Mouse (Mus musculus): ENCODE measurements at regions not wholly inside any gene's neighbourhood (a gene's known extent, or its start where the extent isn't known, plus 50 kb on each side); places are given as distances from the start of the nearest gene placed in this dataset.

- TF ChIP-seq POLR2A (IDR thresholded peaks at IDR 0.05; ENCODE audit: borderline replicate concordance, extremely low read depth, insufficient read depth, insufficient read length): no peak
- Histone ChIP-seq H3K9ac (ENCODE audit: low read depth, low read length, severe bottlenecking) (no peak overlapping the region), H3K4me3 (replicated peaks; ENCODE audit: low read length) (no peak overlapping the region), H3K4me2 (replicated peaks; ENCODE audit: low read depth, low read length, severe bottlenecking) (no peak overlapping the region), H3K9me3 (ENCODE audit: control insufficient read depth, low read length) (no peaks in the 10 kb centered on the region), H3K27me3 (ENCODE audit: control insufficient read depth, insufficient read depth, low read length) (no peaks in the 10 kb centered on the region), H3K4me1 (ENCODE audit: control insufficient read depth, insufficient read depth, low read length) (peaks cover 2% of the 10 kb centered on the region; the same call in 1 of the 2 replicates), H3K27ac (replicated peaks; ENCODE audit: low read depth, low read length) (peak overlapping the region; percentile 34; the same call in 1 of the 2 replicates), H3K36me3 (ENCODE audit: control insufficient read depth, insufficient read depth, low read length) (no peaks in the 10 kb centered on the region)
- peak; percentile 78 for DNase-seq (ENCODE audit: low spot score)
- no peak for ATAC-seq (ENCODE audit: low FRiP score, low read depth)
- 50% methylated on average over 7 of the region's 7 CpGs for WGBS
These were observed 244.0 kb upstream of the Intu start for GRCm38 (mm10) chr3:40286959-40287710.

GRCm38 (mm10) chr3:40297120-40297519 is 234.0 kb upstream of the Intu start:
- Histone ChIP-seq H3K9me3 (ENCODE audit: control insufficient read depth, low read length) (no peaks in the 10 kb centered on the region), H3K36me3 (ENCODE audit: control insufficient read depth, insufficient read depth, low read length) (no peaks in the 10 kb centered on the region), H3K4me3 (replicated peaks; ENCODE audit: low read length) (no peak overlapping the region), H3K9ac (ENCODE audit: low read depth, low read length, severe bottlenecking) (no peak overlapping the region), H3K27ac (replicated peaks; ENCODE audit: low read depth, low read length) (no peak overlapping the region), H3K27me3 (ENCODE audit: control insufficient read depth, insufficient read depth, low read length) (no peaks in the 10 kb centered on the region), H3K4me2 (replicated peaks; ENCODE audit: low read depth, low read length, severe bottlenecking) (no peak overlapping the region), H3K4me1 (ENCODE audit: control insufficient read depth, insufficient read depth, low read length) (no peaks in the 10 kb centered on the region)
- DNase-seq (ENCODE audit: low spot score) (no peak), ATAC-seq (ENCODE audit: low FRiP score, low read depth) (no peak)
- TF ChIP-seq POLR2A (IDR thresholded peaks at IDR 0.05; ENCODE audit: borderline replicate concordance, extremely low read depth, insufficient read depth, insufficient read length): no peak

GRCm38 (mm10) chr3:40320319-40320718 is 210.8 kb upstream of the Intu start:
- Histone ChIP-seq H3K4me3 (replicated peaks; ENCODE audit: low read length) (no peak overlapping the region), H3K27me3 (ENCODE audit: control insufficient read depth, insufficient read depth, low read length) (no peaks in the 10 kb centered on the region), H3K9ac (ENCODE audit: low read depth, low read length, severe bottlenecking) (no peak overlapping the region), H3K4me1 (ENCODE audit: control insufficient read depth, insufficient read depth, low read length) (peaks cover 6% of the 10 kb centered on the region), H3K4me2 (replicated peaks; ENCODE audit: low read depth, low read length, severe bottlenecking) (no peak overlapping the region), H3K9me3 (ENCODE audit: control insufficient read depth, low read length) (no peaks in the 10 kb centered on the region), H3K27ac (replicated peaks; ENCODE audit: low read depth, low read length) (no peak overlapping the region), H3K36me3 (ENCODE audit: control insufficient read depth, insufficient read depth, low read length) (no peaks in the 10 kb centered on the region)
- 16% methylated on average over 5 of the region's 5 CpGs for WGBS
- TF ChIP-seq POLR2A (IDR thresholded peaks at IDR 0.05; ENCODE audit: borderline replicate concordance, extremely low read depth, insufficient read depth, insufficient read length): no peak
- no peak for DNase-seq (ENCODE audit: low spot score)
- ATAC-seq (ENCODE audit: low FRiP score, low read depth): no peak

- H3K27me3 ChIP-seq (ENCODE audit: control insufficient read depth, insufficient read depth, low read length): no peaks in the 10 kb centered on the region
- no peaks in the 10 kb centered on the region for H3K9me3 ChIP-seq (ENCODE audit: control insufficient read depth, low read length)
- peak overlapping the region; percentile 21; the same call in 1 of the 2 replicates for H3K4me2 ChIP-seq (replicated peaks; ENCODE audit: low read depth, low read length, severe bottlenecking)
- no peak overlapping the region for H3K9ac ChIP-seq (ENCODE audit: low read depth, low read length, severe bottlenecking)
- ATAC-seq (ENCODE audit: low FRiP score, low read depth) (peak; percentile 63), DNase-seq (ENCODE audit: low spot score) (peak; percentile 44)
- peaks cover 28% of the 10 kb centered on the region for H3K4me1 ChIP-seq (ENCODE audit: control insufficient read depth, insufficient read depth, low read length)
- 22% methylated on average over 22 of the region's 22 CpGs for WGBS
- TF ChIP-seq POLR2A (IDR thresholded peaks at IDR 0.05; ENCODE audit: borderline replicate concordance, extremely low read depth, insufficient read depth, insufficient read length): no peak
- H3K36me3 ChIP-seq (ENCODE audit: control insufficient read depth, insufficient read depth, low read length): no peaks in the 10 kb centered on the region
- H3K4me3 ChIP-seq (replicated peaks; ENCODE audit: low read length): no peak overlapping the region
- H3K27ac ChIP-seq (replicated peaks; ENCODE audit: low read depth, low read length): 0 out of 2 replicates have a peak overlapping the region, but pooled peaks have one; percentile 19
These were observed 204.9 kb upstream of the Intu start for GRCm38 (mm10) chr3:40325872-40326803.

GRCm38 (mm10) chr3:40339492-40340030 is 191.5 kb upstream of the Intu start:
- Histone ChIP-seq H3K4me1 (ENCODE audit: control insufficient read depth, insufficient read depth, low read length) (0 out of 2 replicates have a peak, but pooled peaks cover 3% of the 10 kb centered on the region), H3K4me2 (replicated peaks; ENCODE audit: low read depth, low read length, severe bottlenecking) (no peak overlapping the region), H3K36me3 (ENCODE audit: control insufficient read depth, insufficient read depth, low read length) (no peaks in the 10 kb centered on the region), H3K9ac (ENCODE audit: low read depth, low read length, severe bottlenecking) (no peak overlapping the region), H3K27me3 (ENCODE audit: control insufficient read depth, insufficient read depth, low read length) (no peaks in the 10 kb centered on the region), H3K4me3 (replicated peaks; ENCODE audit: low read length) (no peak overlapping the region), H3K27ac (replicated peaks; ENCODE audit: low read depth, low read length) (no peak overlapping the region), H3K9me3 (ENCODE audit: control insufficient read depth, low read length) (no peaks in the 10 kb centered on the region)
- TF ChIP-seq POLR2A (IDR thresholded peaks at IDR 0.05; ENCODE audit: borderline replicate concordance, extremely low read depth, insufficient read depth, insufficient read length): no peak
- ATAC-seq (ENCODE audit: low FRiP score, low read depth) (no peak), DNase-seq (ENCODE audit: low spot score) (no peak)
- 89% methylated on average over 5 of the region's 5 CpGs for WGBS
